Mouse (Mus musculus) limb, embryonic 13.5 days (tissue): ENCODE results near the gene Slc11a2. TPM values are rescaled to one million over a fixed set of nuclear protein-coding genes. Genes with fewer than 3 reads are reported as not detected.

Source experiments
- polyA plus RNA-seq: library from polyadenylated mRNA; unstranded; fragments of >200 nt; fragmentation: Nextera tagmentation; extraction: Ambion mirVana; gene quantifications from 2 replicates; pipeline ENCODE4 v1.2.1, GENCODE M21; 2015

The Slc11a2 gene
- polyA plus RNA-seq, 1 experiment from 2014 or later, result 25.3 TPM

Other genes with a start within 250 kb of the Slc11a2 start
- gene Atf1, start 197.3 kb downstream of the Slc11a2 start, polyA plus RNA-seq, result 46.4 and 46.5 TPM in 2 replicates
- not detected in 2 replicates for gene Tmprss12, start 144.2 kb downstream of the Slc11a2 start, polyA plus RNA-seq
- gene Mettl7a1, start 120.9 kb downstream of the Slc11a2 start, polyA plus RNA-seq, result 3.0 and 4.4 TPM in 2 replicates
- 0.26 and 0.42 TPM in 2 replicates for gene Mettl7a3, start 90.1 kb downstream of the Slc11a2 start, polyA plus RNA-seq
- 0.10 TPM in 1 of 2 replicates, not detected in the other for gene Methig1, start 71.9 kb downstream of the Slc11a2 start, polyA plus RNA-seq
- 0.11 TPM in 1 of 2 replicates, not detected in the other for gene Mettl7a2, start 71.9 kb downstream of the Slc11a2 start, polyA plus RNA-seq
- gene Higd1c, start 60.5 kb downstream of the Slc11a2 start, polyA plus RNA-seq, result not detected in 2 replicates
- gene Gm5475, start 2.9 kb downstream of the Slc11a2 start, polyA plus RNA-seq, result 0.05 TPM in 1 of 2 replicates, not detected in the other
- 34.1 and 34.3 TPM in 2 replicates for gene Letmd1, start 44.0 kb upstream of the Slc11a2 start, polyA plus RNA-seq
- 23.8 and 24.9 TPM in 2 replicates for gene Csrnp2, start 70.4 kb upstream of the Slc11a2 start, polyA plus RNA-seq
- 36.2 and 36.3 TPM in 2 replicates for gene Tfcp2, start 126.9 kb upstream of the Slc11a2 start, polyA plus RNA-seq
- 10.0 and 11.1 TPM in 2 replicates for gene Pou6f1, start 174.9 kb upstream of the Slc11a2 start, polyA plus RNA-seq
- 134 and 143 TPM in 2 replicates for gene Dazap2, start 190.3 kb upstream of the Slc11a2 start, polyA plus RNA-seq
- gene Smagp, start 211.9 kb upstream of the Slc11a2 start, polyA plus RNA-seq, result 8.5 and 9.8 TPM in 2 replicates
- gene Bin2, start 244.5 kb upstream of the Slc11a2 start, polyA plus RNA-seq, result 2.1 and 2.4 TPM in 2 replicates